Mouse (Mus musculus): Measurements from ENCODE around the gene Fam241b. TPM values are rescaled to one million over a fixed set of nuclear protein-coding genes. Genes with fewer than 3 reads are reported as not detected.
A peak's percentile ranks its signal among the peaks of the same experiment; 100 is the strongest.

Gene Fam241b
- polyA plus RNA-seq, 1 experiment from 2014 or later = 0.69 TPM

GRCm38 (mm10) chr10:62172841-62173553, 29.3 kb upstream of the Fam241b start:
- H3K27ac ChIP-seq (ENCODE audit: low read depth) = no peak overlapping the region
- TF ChIP-seq EP300 (IDR thresholded peaks at IDR 0.05; ENCODE audit: low read depth) (no peak), CTCF (IDR thresholded peaks at IDR 0.05; ENCODE audit: low read depth) (no peak)
- H3K4me2 ChIP-seq (ENCODE audit: low read depth, low read length) = no peak overlapping the region
- H3K9ac ChIP-seq (replicated peaks) = no peak overlapping the region
- ATAC-seq (no peak), DNase-seq (no peak)
- 20% methylated on average over 9 of the region's 9 CpGs for WGBS (ENCODE audit: insufficient replicate concordance)
- no peaks in the 10 kb centered on the region; the same call in 1 of the 2 replicates for H3K27me3 ChIP-seq (ENCODE audit: insufficient read depth, low read length)
- H3K36me3 ChIP-seq (replicated peaks; ENCODE audit: insufficient read depth, low read length) = no peaks in the 10 kb centered on the region
- H3K4me1 ChIP-seq (ENCODE audit: insufficient read depth) = no peaks in the 10 kb centered on the region
- H3K9me3 ChIP-seq (ENCODE audit: low read length) = no peaks in the 10 kb centered on the region
- H3K4me3 ChIP-seq (ENCODE audit: low read depth, low read length) = no peak overlapping the region

GRCm38 (mm10) chr10:62162410-62162809, 18.7 kb upstream of the Fam241b start:
- 40% methylated on average over 10 of the region's 10 CpGs for whole genome bisulfite sequencing (ENCODE audit: insufficient replicate concordance)
- no peak; the same call in 1 of the 2 replicates for ATAC-seq
- no peaks in the 10 kb centered on the region for H3K4me1 ChIP-seq (ENCODE audit: insufficient read depth)
- no peaks in the 10 kb centered on the region for H3K36me3 ChIP-seq (replicated peaks; ENCODE audit: insufficient read depth, low read length)
- no peak overlapping the region for H3K4me2 ChIP-seq (ENCODE audit: low read depth, low read length)
- no peak for TF ChIP-seq CTCF (IDR thresholded peaks at IDR 0.05; ENCODE audit: low read depth)
- no peak for TF ChIP-seq EP300 (IDR thresholded peaks at IDR 0.05; ENCODE audit: low read depth)
- peak; percentile 24 for DNase-seq
- H3K27ac ChIP-seq (ENCODE audit: low read depth) = no peak overlapping the region
- H3K27me3 ChIP-seq (ENCODE audit: insufficient read depth, low read length) = no peaks in the 10 kb centered on the region
- no peak overlapping the region for H3K4me3 ChIP-seq (ENCODE audit: low read depth, low read length)
- no peak overlapping the region for H3K9ac ChIP-seq (replicated peaks)
- H3K9me3 ChIP-seq (ENCODE audit: low read length) = no peaks in the 10 kb centered on the region

GRCm38 (mm10) chr10:62149929-62150328, 6.2 kb upstream of the Fam241b start:
- peaks cover 2% of the 10 kb centered on the region; the same call in 1 of the 2 replicates for H3K27me3 ChIP-seq (ENCODE audit: insufficient read depth, low read length)
- no peak overlapping the region for H3K4me3 ChIP-seq (ENCODE audit: low read depth, low read length)
- DNase-seq = no peak
- no peak overlapping the region for H3K9ac ChIP-seq (replicated peaks)
- 65% methylated on average over 7 of the region's 7 CpGs for WGBS (ENCODE audit: insufficient replicate concordance)
- ATAC-seq = no peak
- no peak overlapping the region for H3K27ac ChIP-seq (ENCODE audit: low read depth)
- no peak overlapping the region for H3K4me2 ChIP-seq (ENCODE audit: low read depth, low read length)
- peaks cover 2% of the 10 kb centered on the region; the same call in 1 of the 2 replicates for H3K9me3 ChIP-seq (ENCODE audit: low read length)
- no peak for TF ChIP-seq EP300 (IDR thresholded peaks at IDR 0.05; ENCODE audit: low read depth)
- no peak for TF ChIP-seq CTCF (IDR thresholded peaks at IDR 0.05; ENCODE audit: low read depth)
- no peaks in the 10 kb centered on the region for H3K4me1 ChIP-seq (ENCODE audit: insufficient read depth)
- no peaks in the 10 kb centered on the region for H3K36me3 ChIP-seq (replicated peaks; ENCODE audit: insufficient read depth, low read length)

GRCm38 (mm10) chr10:62147466-62148248, 3.9 kb upstream of the Fam241b start:
- WGBS (ENCODE audit: insufficient replicate concordance) = 47% methylated on average over 12 of the region's 12 CpGs
- ATAC-seq (no peak), DNase-seq (no peak)
- no peaks in the 10 kb centered on the region for H3K36me3 ChIP-seq (replicated peaks; ENCODE audit: insufficient read depth, low read length)
- H3K27me3 ChIP-seq (ENCODE audit: insufficient read depth, low read length) = peaks cover 2% of the 10 kb centered on the region; the same call in 1 of the 2 replicates
- H3K4me1 ChIP-seq (ENCODE audit: insufficient read depth) = no peaks in the 10 kb centered on the region
- H3K4me2 ChIP-seq (ENCODE audit: low read depth, low read length) = no peak overlapping the region
- H3K27ac ChIP-seq (ENCODE audit: low read depth) = no peak overlapping the region
- H3K9me3 ChIP-seq (ENCODE audit: low read length) = no peaks in the 10 kb centered on the region
- TF ChIP-seq EP300 (IDR thresholded peaks at IDR 0.05; ENCODE audit: low read depth) (no peak), CTCF (IDR thresholded peaks at IDR 0.05; ENCODE audit: low read depth) (no peak)
- H3K4me3 ChIP-seq (ENCODE audit: low read depth, low read length) = no peak overlapping the region
- H3K9ac ChIP-seq (replicated peaks) = no peak overlapping the region

- Histone ChIP-seq H3K36me3 (replicated peaks; ENCODE audit: insufficient read depth, low read length) (no peaks in the 10 kb centered on the region), H3K4me3 (ENCODE audit: low read depth, low read length) (no peak overlapping the region), H3K9me3 (ENCODE audit: low read length) (no peaks in the 10 kb centered on the region), H3K4me1 (ENCODE audit: insufficient read depth) (no peaks in the 10 kb centered on the region), H3K27me3 (ENCODE audit: insufficient read depth, low read length) (peaks cover 2% of the 10 kb centered on the region; the same call in 1 of the 2 replicates), H3K27ac (ENCODE audit: low read depth) (no peak overlapping the region), H3K9ac (replicated peaks) (no peak overlapping the region), H3K4me2 (ENCODE audit: low read depth, low read length) (no peak overlapping the region)
- no peak for TF ChIP-seq CTCF (IDR thresholded peaks at IDR 0.05; ENCODE audit: low read depth)
- no peak for DNase-seq
- WGBS (ENCODE audit: insufficient replicate concordance) = 68% methylated on average over 5 of the region's 5 CpGs
- no peak for ATAC-seq
Observed at GRCm38 (mm10) chr10:62145957-62146356, 2.2 kb upstream of the Fam241b start.

GRCm38 (mm10) chr10:62138040-62138439, 5.7 kb downstream of the Fam241b start:
- no peak for TF ChIP-seq EP300 (IDR thresholded peaks at IDR 0.05; ENCODE audit: low read depth)
- no peak for TF ChIP-seq CTCF (IDR thresholded peaks at IDR 0.05; ENCODE audit: low read depth)
- H3K4me2 ChIP-seq (ENCODE audit: low read depth, low read length) = no peak overlapping the region
- H3K9ac ChIP-seq (replicated peaks) = no peak overlapping the region
- H3K4me1 ChIP-seq (ENCODE audit: insufficient read depth) = no peaks in the 10 kb centered on the region
- 22% methylated on average over 3 of the region's 3 CpGs for WGBS (ENCODE audit: insufficient replicate concordance)
- DNase-seq (no peak), ATAC-seq (no peak)
- peaks cover 42% of the 10 kb centered on the region for H3K27me3 ChIP-seq (ENCODE audit: insufficient read depth, low read length)
- H3K27ac ChIP-seq (ENCODE audit: low read depth) = no peak overlapping the region
- H3K9me3 ChIP-seq (ENCODE audit: low read length) = no peaks in the 10 kb centered on the region
- no peaks in the 10 kb centered on the region for H3K36me3 ChIP-seq (replicated peaks; ENCODE audit: insufficient read depth, low read length)
- no peak overlapping the region for H3K4me3 ChIP-seq (ENCODE audit: low read depth, low read length)

Measured in liver, postnatal 0 days (tissue).